Mouse (Mus musculus): Measurements from ENCODE around the gene Kat7.

Gene Kat7

DNA sequence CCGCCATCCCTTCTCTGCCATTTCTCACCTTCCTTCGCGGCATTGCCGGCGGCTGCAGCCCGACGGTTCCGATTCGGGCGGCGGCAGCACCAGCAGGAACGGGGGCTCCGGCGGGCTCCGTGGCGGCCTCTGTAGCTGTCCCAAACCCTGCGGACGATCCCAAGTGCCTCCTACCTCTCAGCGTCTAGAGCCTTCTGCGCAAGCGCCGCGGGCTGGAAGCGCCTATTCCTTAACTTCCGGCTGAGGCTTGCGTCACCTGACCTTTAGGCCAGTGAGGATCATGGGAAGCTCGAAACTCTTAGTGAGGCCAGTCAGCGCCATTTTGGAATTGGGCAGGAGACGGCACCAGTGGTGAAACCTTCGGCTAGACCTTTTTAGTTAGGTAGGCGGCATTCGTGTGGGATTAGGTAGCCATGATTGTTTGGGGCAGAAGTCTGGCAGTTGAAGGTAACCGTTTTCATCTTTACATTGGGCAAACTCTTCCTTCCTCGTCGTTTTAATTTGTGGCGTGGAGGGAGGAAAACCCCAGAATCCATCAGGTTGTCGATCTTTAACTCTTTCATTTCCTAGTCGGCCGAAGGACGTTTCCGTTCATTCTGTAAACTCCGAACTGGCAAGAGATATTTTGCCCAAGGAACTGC lies at the start of gene Kat7:
Kat7 (minus strand) TSS at position 240 of the 641 bp plus-strand sequence.
- peak; percentile 99 for DNase-seq

DNA sequence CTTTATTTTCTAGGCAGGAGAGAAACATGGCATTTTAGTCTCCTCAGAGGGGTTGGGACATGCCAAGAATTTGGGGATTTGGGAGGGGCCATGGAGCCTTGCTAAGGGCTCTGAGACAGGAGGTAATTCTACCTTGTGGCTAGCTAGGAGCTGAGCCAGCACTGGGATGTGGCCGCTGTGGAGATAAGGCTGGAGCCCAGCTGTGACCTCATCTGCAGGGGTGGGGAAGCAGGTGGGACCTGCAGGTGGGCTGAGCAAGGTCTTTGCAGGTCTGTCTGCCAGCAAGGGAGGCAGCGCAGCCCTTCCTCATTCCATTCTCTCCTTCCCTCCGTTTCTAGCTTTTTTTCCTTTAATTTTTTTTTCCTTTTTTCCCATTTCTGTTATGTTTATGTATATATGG lies 48.2 kb upstream of the Kat7 start:
- DNase-seq, result no peak

GRCm38 (mm10) chr11:95356469-95357273 lies 46.6 kb upstream of the Kat7 start:
- no peak for DNase-seq

GRCm38 (mm10) chr11:95356039-95356438 lies 46.0 kb upstream of the Kat7 start:
- no peak for DNase-seq

GRCm38 (mm10) chr11:95355661-95356011 lies 45.6 kb upstream of the Kat7 start:
- DNase-seq, result no peak

GRCm38 (mm10) chr11:95354945-95355660 lies 45.1 kb upstream of the Kat7 start:
- DNase-seq, result no peak

GRCm38 (mm10) chr11:95354228-95354944 lies 44.3 kb upstream of the Kat7 start:
- DNase-seq, result no peak

DNA sequence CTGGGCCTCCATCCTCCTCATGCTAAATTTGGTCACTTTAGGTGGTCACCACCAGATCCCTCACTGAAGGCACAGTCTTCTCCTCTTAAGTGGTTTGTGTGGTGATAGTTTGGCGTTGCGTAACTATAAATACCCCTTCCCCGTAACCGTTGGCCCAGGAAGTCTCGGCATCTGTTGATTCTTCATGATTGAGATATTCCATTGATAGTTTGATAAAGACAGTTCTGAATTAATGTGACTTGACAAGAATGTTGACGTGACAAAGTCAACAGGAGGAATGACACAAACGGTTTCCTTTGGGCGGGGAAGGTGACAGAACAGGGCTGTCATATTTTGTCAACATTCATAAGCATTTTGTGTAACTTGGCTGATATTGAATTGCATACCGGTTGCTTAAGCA lies 43.2 kb upstream of the Kat7 start:
- DNase-seq, result no peak

DNA sequence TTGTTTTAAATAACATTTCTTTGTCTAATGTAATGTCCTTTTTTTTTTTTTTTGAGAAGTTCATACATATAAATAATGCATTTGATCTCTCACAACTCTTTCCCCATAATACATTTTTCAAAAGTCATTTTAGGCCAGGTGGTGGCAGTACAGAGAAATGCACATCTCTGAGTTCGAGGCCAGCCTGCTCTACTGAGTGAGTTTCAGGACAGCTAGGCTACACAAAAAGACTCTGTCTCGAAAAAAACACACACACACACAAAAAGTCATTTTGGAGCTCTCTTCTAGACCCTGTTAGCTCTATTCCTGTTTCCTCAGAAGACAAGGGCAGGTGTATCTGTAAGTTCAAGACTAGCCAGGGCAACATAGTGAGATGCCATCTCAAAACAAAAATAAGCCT lies 42.6 kb upstream of the Kat7 start:
- no peak for DNase-seq

DNA sequence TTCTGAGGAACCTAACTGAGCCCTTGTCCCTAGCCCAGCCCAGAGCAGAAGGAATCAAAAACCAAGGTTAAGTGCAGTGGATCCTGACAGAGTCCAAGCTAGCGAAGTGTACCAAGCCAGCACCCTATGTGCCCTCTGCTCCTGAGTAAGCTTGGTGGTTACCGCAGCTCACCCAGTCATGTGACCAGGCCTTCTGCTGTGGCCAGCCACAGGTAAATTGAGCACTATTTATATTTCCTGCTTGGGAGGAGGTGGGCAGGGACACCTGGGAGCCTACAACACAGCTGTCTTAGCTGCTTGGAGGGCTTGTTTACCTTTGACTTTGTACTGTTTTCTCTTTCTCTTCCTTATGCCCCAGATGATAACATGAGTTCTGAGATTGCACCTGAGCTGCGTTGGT lies 40.9 kb upstream of the Kat7 start:
- no peak for DNase-seq

DNA sequence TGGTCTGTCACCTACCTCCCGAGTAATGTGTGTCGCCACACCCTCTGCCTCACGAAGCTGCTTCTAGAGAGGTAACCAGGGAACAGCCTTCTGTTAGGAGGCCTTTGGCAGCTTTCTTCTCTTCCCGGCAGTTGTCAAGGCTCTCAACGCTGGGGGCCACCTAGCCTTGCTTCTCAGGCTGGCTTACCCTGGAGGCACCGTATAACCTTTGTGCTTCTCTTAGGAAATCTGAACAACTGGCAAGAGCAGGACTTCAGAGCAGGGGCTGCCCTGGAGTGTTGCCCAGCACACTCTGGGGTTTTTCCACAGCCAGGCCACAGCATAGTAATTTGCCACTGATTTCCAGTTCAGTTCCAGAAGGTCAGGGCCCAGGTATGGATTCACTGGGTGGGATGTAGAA lies 40.2 kb upstream of the Kat7 start:
- no peak for DNase-seq

GRCm38 (mm10) chr11:95344181-95344580 lies 34.1 kb upstream of the Kat7 start:
- DNase-seq, result no peak

DNA sequence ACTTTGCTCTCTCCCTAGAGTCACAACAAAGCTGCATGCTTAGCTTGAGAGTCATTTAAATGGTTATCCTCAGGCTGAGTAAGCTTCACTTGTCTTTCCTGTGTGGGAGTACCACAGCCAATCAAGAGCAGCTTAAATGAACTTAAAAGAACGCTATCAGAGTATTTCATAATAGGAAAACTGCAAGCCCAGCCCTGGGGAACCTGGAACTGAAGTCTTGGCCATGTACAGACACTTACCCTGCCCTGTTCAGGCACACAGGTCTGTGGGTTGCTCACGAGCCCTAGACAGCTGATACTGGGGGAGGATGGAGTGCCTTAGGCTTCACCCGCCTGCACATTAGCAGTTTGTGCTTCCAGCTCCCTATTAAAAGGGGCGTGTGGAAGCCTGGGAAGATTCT lies 33.1 kb upstream of the Kat7 start:
- DNase-seq, result peak; percentile 38

- DNase-seq, result no peak
Measured at GRCm38 (mm10) chr11:95340664-95341063, 30.6 kb upstream of the Kat7 start.

- DNase-seq, result no peak
Measured at GRCm38 (mm10) chr11:95340259-95340658, 30.2 kb upstream of the Kat7 start.

- no peak for DNase-seq
Measured at GRCm38 (mm10) chr11:95339471-95340021, 29.5 kb upstream of the Kat7 start.

GRCm38 (mm10) chr11:95337846-95338342 lies 27.8 kb upstream of the Kat7 start:
- DNase-seq, result no peak

DNA sequence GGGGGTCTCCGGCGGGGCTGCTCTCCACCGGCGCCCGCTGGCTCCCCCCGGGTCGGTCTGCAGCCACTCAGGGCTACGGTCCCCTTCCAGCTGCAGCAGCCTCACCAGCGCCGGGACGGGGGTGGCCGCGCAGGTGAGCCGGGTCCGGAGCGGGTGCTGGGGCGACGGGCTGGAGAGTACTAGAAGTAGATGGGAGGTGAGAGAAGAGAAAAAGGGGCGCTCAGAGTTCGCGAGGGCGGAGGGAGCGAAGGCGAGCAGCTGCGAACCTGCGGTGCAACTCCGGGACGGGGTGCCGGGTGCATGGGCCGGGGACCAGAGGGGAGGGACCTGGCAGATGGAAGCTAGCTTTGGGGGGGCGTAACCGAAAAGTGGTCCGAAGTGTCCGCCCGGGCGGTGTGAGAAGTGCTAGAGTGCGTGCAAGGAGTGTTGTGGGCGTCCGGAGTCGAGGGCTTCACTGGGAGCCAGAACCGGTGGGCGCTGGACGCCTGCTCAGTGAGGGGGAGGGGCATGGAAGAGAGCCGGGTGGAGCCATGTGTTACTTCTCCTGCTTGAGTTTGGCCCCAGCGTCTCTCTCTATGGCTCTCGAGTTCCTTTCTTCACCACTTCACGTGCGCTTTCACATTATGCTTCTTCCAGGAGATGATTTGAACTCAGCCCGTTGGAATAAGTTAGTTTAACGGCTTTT lies 27.2 kb upstream of the Kat7 start:
- DNase-seq, result peak; percentile 39

DNA sequence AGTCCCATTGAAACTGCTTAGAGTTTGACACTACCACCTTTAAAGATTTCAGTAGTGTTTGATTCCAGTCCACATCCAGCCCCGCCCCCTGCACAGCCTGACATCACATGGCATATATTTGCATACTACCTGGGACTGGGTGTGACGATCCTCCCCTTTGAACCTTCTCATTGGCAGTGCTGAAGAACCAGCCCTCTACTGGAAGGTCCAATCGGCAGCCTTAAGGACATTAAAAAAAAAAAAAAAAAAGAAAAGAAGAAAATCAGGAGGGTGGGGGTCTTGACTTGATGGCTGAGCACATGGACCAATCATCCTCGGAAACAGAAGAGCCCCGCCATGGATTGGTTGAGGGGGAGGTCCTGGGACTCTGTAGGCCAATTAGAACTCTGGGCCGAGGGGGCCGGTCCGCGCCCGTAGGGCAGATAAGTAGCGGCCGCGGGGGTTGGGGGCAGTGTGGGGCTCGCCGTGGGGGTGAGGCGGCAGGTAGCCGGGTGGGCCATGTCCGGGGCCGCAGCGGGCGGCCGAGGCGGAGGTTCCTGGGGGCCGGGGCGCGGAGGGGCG lies 26.6 kb upstream of the Kat7 start, which contains the start of gene Fam117a:
Fam117a (plus strand) TSS at position 451 of the 561 bp plus-strand sequence.
- peak; percentile 76 for DNase-seq

DNA sequence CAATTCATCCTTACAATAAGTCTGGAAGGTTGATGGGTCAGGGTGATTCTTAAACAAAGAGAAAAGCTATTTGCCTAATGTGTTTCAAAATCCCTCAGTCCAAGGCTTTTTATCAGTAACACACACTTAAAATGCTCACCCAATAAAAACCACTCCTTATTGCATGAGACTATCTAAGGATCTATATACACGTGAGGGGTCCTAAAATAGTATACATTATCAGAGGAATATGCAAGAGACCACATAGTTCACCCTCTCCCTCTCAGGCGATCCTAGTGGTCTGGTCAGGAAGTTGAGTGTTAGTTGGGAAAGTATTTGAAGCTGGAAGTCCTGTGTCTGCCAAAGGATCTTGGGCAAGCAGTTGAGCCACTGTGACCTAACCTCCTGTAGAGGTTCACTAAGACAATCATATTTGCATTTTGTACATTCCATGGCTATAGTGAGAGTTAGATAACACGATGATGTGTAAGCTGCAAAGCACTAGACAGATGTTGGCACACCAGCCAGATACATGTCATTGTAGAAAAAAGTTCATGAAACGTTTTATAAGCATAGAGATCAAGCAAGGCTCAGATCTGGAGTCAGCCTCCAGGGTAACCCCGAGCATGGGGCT lies 24.5 kb upstream of the Kat7 start:
- no peak for DNase-seq

GRCm38 (mm10) chr11:95333805-95334204 lies 23.8 kb upstream of the Kat7 start:
- DNase-seq, result no peak

All from right cerebral cortex, adult 18-20 months (tissue).